Mouse (Mus musculus) forebrain, embryonic 13.5 days (tissue): ENCODE data around the gene Sirpb1c. TPM values are rescaled to one million over a fixed set of nuclear protein-coding genes. Genes with fewer than 3 reads are reported as not detected.
"Not testable (repeated sequence)": the region's sequence is repeated elsewhere in the genome, so short reads cannot be mapped to it uniquely, and the experiment has no call there.

Source experiments
- ATAC-seq: fragments of 200-750 bp; cut with Nextera tagmentation; 2 replicates; pipeline ENCODE4 v1.8.0; 2017
- H3K27ac ChIP-seq: fragments of 300-500 bp; sonication (generic); 2 replicates; pipeline ENCODE4 v1.5.1; 2015; ENCODE audit warnings: inconsistent platforms, mild to moderate bottlenecking, moderate library complexity
- H3K27me3 ChIP-seq: fragments of 300-500 bp; sonication (generic); 2 replicates; pipeline ENCODE4 v1.6.1; 2015; ENCODE audit warnings: mild to moderate bottlenecking, inconsistent platforms
- H3K36me3 ChIP-seq: fragments of 300-500 bp; sonication (generic); 2 replicates; pipeline ENCODE4 v1.6.1; 2015; ENCODE audit warnings: mild to moderate bottlenecking, inconsistent platforms; ENCODE audit not compliant: poor library complexity, severe bottlenecking
- H3K4me1 ChIP-seq: fragments of 300-500 bp; sonication (generic); 2 replicates; pipeline ENCODE4 v1.6.1; 2015; ENCODE audit warnings: inconsistent platforms
- H3K4me2 ChIP-seq: fragments of 300-500 bp; sonication (generic); 2 replicates; pipeline ENCODE4 v1.6.1; 2015; ENCODE audit warnings: inconsistent platforms, mild to moderate bottlenecking, moderate library complexity
- H3K4me3 ChIP-seq: fragments of 300-500 bp; sonication (generic); 2 replicates; pipeline ENCODE4 v1.5.1; 2015; ENCODE audit warnings: mild to moderate bottlenecking, inconsistent platforms
- H3K9ac ChIP-seq: fragments of 300-500 bp; sonication (generic); 2 replicates; pipeline ENCODE4 v1.6.1; 2015; ENCODE audit warnings: mild to moderate bottlenecking, inconsistent platforms
- H3K9me3 ChIP-seq: fragments of 300-500 bp; sonication (generic); replicated peaks from 2 replicates; pipeline ENCODE4 v1.6.1; 2016; ENCODE audit warnings: inconsistent platforms
- WGBS: fragments of 180-500 bp; shearing (Covaris S2); methylation state at CpG from one replicate; pipeline ENCODE4 v1.1.7; 2015; 5-methylcytosine and 5-hydroxymethylcytosine counted together
- polyA plus RNA-seq: library from polyadenylated mRNA; unstranded; fragments of >200 nt; fragmentation: Nextera tagmentation; extraction: Ambion mirVana; gene quantifications from 2 replicates; pipeline ENCODE4 v1.2.1, GENCODE M21; 2015

The Sirpb1c gene
- not detected in 2 replicates for polyA plus RNA-seq

DNA sequence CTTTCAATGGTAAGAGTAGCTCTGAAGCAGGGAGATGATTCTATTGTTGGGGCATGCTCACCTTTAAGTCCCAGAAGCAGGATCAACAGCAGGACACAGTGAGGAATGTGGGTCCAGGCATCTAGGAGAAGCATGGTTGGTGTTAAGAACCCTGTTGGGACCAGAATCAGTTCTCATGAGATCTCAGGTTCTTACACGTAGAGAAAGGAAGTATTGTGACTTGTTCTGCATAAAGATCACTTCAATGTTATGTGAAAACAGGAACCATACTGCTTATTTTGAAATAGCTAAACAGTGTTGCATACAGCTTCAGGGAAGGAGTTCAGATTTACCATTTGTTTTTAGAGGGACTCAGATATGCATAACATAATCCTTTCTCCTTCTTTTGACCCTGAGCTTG is at the start of gene Sirpb1c:
Gene Sirpb1c, minus strand, starts transcription at position 249 of the 400 bp plus-strand sequence.
- not testable (repeated sequence) for H3K27me3 ChIP-seq, H3K9ac ChIP-seq, ATAC-seq, H3K27ac ChIP-seq, H3K36me3 ChIP-seq, H3K4me3 ChIP-seq, H3K4me2 ChIP-seq, H3K4me1 ChIP-seq
- WGBS = 96% methylated on average over 1 of the region's 1 CpGs
- peaks cover 13% of the 10 kb centered on the region; the same call in 1 of the 2 replicates for H3K9me3 ChIP-seq

- ATAC-seq = no peak
- WGBS = 86% methylated on average over 3 of the region's 3 CpGs
- H3K4me3 ChIP-seq = no peak overlapping the region
- no peak overlapping the region for H3K9ac ChIP-seq
- H3K36me3 ChIP-seq = no peaks in the 10 kb centered on the region
- H3K27me3 ChIP-seq = no peaks in the 10 kb centered on the region
- no peak overlapping the region for H3K4me2 ChIP-seq
- H3K27ac ChIP-seq = no peak overlapping the region
- H3K4me1 ChIP-seq = no peaks in the 10 kb centered on the region
- peaks cover 4% of the 10 kb centered on the region; the same call in 1 of the 2 replicates for H3K9me3 ChIP-seq
Observed at GRCm38 (mm10) chr3:15886380-15886779, 38.1 kb upstream of the Sirpb1c start.

GRCm38 (mm10) chr3:15855773-15856172 is 7.4 kb upstream of the Sirpb1c start:
- H3K4me3 ChIP-seq, H3K4me1 ChIP-seq, ATAC-seq, H3K27me3 ChIP-seq, H3K9me3 ChIP-seq, H3K27ac ChIP-seq, H3K9ac ChIP-seq, H3K4me2 ChIP-seq, H3K36me3 ChIP-seq: not testable (repeated sequence)

- H3K27ac ChIP-seq = no peak overlapping the region
- 94% methylated on average over 1 of the region's 1 CpGs for WGBS
- no peak overlapping the region for H3K4me2 ChIP-seq
- H3K36me3 ChIP-seq = no peaks in the 10 kb centered on the region
- H3K9me3 ChIP-seq = peaks cover 12% of the 10 kb centered on the region; the same call in 1 of the 2 replicates
- no peaks in the 10 kb centered on the region for H3K4me1 ChIP-seq
- no peaks in the 10 kb centered on the region for H3K27me3 ChIP-seq
- ATAC-seq = no peak
- no peak overlapping the region for H3K9ac ChIP-seq
- no peak overlapping the region for H3K4me3 ChIP-seq
Observed at GRCm38 (mm10) chr3:15849922-15850321, 1.6 kb upstream of the Sirpb1c start.

DNA sequence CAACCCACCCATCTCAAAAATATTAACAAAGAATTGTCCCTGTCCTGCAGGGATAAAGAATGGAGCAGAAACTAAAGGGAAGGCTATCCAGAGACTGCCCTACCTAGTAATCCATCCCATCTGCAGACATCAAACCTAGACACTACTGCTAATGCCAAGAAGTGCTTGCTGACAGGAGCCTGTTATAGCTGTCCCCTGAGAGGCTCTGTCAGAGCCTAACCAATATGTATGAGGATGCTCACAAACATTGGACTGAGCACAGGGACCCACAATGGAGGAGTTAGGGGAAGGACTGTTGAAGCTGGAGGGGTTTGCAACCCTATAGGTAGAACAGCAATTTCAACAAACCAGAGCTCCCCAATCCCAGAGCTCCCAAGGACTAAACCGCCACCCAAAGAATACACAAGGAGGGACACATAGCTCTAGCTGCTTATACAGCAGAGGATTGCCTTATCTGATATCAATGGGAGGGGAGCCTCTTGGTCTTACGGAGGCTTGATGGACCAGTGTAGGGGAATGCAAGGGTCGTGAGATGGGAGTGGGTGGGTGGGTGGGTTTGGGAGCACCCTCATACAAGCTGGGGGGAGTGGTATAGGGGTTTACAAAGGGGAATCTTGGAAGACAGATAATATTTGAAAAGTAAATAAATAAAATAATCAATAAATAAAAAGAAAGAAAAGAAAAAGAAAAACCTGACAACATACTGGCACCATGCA is 838 bp downstream of the Sirpb1c start:
- no peaks in the 10 kb centered on the region for H3K4me1 ChIP-seq
- WGBS = 78% methylated on average over 3 of the region's 3 CpGs
- H3K4me3 ChIP-seq = no peak overlapping the region
- H3K27me3 ChIP-seq = no peaks in the 10 kb centered on the region
- no peak overlapping the region for H3K4me2 ChIP-seq
- ATAC-seq = 0 out of 2 replicates have a peak, but pooled peaks have one; percentile 16
- no peaks in the 10 kb centered on the region for H3K36me3 ChIP-seq
- H3K9me3 ChIP-seq = peaks cover 13% of the 10 kb centered on the region; the same call in 1 of the 2 replicates
- no peak overlapping the region for H3K27ac ChIP-seq
- no peak overlapping the region for H3K9ac ChIP-seq

DNA sequence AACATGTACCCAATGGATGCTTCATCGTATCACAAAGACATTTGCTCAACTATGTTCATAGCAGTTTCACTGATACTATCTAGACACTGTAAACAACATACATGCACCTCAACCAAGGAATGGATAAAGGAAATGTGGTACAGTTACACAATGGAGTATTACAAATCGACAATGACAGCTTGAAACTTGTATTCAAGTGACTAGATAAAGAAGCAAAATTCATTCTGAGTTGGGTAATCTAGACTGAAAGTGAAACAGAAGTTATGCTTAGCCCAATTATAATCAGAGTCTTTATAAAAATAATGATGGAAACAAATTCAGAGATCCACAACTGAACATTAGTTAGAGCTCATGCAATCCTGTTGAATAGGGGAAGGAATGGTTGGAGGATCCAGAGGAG is 74.7 kb downstream of the Sirpb1c start:
- not testable (repeated sequence) for H3K27ac ChIP-seq, H3K4me3 ChIP-seq, H3K9me3 ChIP-seq, ATAC-seq, H3K4me2 ChIP-seq, H3K9ac ChIP-seq, H3K27me3 ChIP-seq, H3K4me1 ChIP-seq, H3K36me3 ChIP-seq
- WGBS = 79% methylated on average over 2 of the region's 2 CpGs

Other genes with a start within 250 kb of the Sirpb1c start
- gene Gm5150, start 157.9 kb upstream of the Sirpb1c start, polyA plus RNA-seq = not detected in 2 replicates